Mouse (Mus musculus): ENCODE data around the gene Rhbdl3. TPM values are rescaled to one million over a fixed set of nuclear protein-coding genes. Genes with fewer than 3 reads are reported as not detected.

Gene Rhbdl3
- polyA plus RNA-seq, 1 experiment from 2014 or later = 12.2 TPM

DNA sequence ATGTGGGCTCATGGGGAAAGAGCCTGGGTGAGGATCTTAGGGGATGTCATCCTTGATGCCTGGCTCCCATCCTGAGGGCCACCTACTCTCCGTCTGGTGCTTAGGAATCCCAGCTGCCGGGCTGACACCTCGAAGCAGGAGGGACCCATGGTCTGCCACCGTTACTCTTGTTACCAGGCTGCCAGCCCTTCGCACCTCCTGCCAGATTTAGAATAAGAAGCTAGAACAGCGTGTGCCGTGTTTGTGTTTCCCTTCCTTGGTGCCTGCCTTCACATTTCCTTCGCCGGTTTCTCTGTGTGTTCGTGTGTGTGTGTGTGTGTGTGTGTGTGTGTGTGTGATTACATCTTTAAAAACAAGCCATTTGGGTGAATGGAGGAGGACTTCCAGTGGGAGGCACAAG lies 4.1 kb downstream of the Rhbdl3 start:
- no peak overlapping the region for H3K4me3 ChIP-seq (replicated peaks; ENCODE audit: low read length)
- no peak for ATAC-seq
- H3K9me3 ChIP-seq (ENCODE audit: control insufficient read depth, low read length) = no peaks in the 10 kb centered on the region
- H3K36me3 ChIP-seq (ENCODE audit: control insufficient read depth, insufficient read depth) = no peaks in the 10 kb centered on the region
- H3K4me2 ChIP-seq (ENCODE audit: low read length) = no peak overlapping the region
- H3K27ac ChIP-seq (ENCODE audit: low read length) = no peak overlapping the region
- H3K9ac ChIP-seq (replicated peaks; ENCODE audit: low read depth, low read length) = no peak overlapping the region
- 59% methylated on average over 10 of the region's 10 CpGs for WGBS
- no peaks in the 10 kb centered on the region for H3K27me3 ChIP-seq (replicated peaks; ENCODE audit: control insufficient read depth, insufficient read depth, low read length)
- peaks cover 30% of the 10 kb centered on the region for H3K4me1 ChIP-seq (replicated peaks; ENCODE audit: control insufficient read depth, insufficient read depth, low read length)

DNA sequence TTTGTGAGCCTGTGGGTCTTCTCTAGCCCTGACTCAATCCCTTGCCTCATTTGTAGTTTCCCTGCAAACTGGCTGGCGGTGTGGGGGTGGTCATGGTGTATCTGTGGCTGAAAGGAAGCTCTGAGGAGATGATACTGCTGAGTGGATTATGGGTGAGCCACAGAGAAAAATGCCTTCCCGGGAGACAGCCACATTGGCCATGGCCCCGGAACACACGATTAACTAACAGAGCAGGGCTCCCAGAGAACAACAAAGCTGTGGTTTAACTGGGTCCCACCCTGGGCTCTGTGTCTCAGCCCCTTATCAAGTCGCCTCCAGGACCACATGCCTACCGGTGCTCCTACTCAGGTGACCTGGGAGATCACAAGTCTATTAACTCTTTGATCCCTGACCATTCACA lies 7.8 kb downstream of the Rhbdl3 start:
- ATAC-seq = no peak
- peaks cover 21% of the 10 kb centered on the region for H3K4me1 ChIP-seq (replicated peaks; ENCODE audit: control insufficient read depth, insufficient read depth, low read length)
- H3K27ac ChIP-seq (ENCODE audit: low read length) = no peak overlapping the region
- no peak overlapping the region for H3K4me3 ChIP-seq (replicated peaks; ENCODE audit: low read length)
- no peaks in the 10 kb centered on the region for H3K36me3 ChIP-seq (ENCODE audit: control insufficient read depth, insufficient read depth)
- no peak overlapping the region for H3K9ac ChIP-seq (replicated peaks; ENCODE audit: low read depth, low read length)
- WGBS = 74% methylated on average over 6 of the region's 6 CpGs
- no peaks in the 10 kb centered on the region for H3K27me3 ChIP-seq (replicated peaks; ENCODE audit: control insufficient read depth, insufficient read depth, low read length)
- no peaks in the 10 kb centered on the region for H3K9me3 ChIP-seq (ENCODE audit: control insufficient read depth, low read length)
- H3K4me2 ChIP-seq (ENCODE audit: low read length) = no peak overlapping the region

DNA sequence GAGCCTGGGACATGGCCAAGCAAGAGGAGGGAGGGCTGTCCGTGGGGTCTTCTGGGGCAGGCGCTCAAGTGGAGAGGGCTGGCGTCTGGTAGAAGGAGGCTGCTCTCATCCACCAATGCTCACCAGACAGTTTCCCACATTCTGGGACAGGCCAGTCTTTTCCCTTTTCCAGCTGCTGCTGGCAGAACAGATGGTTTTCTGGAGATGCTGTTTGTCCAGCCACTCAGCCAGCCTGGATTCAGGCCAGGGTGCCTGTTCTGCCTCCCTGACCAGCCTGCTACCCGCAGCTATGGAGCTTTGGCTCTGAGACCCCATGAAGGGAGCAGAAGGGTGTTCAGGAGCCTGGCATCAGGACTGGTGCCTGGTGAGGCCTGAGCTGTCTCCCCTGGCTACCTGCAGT lies 10.6 kb downstream of the Rhbdl3 start:
- Histone ChIP-seq H3K36me3 (ENCODE audit: control insufficient read depth, insufficient read depth) (no peaks in the 10 kb centered on the region), H3K9ac (replicated peaks; ENCODE audit: low read depth, low read length) (no peak overlapping the region), H3K27ac (ENCODE audit: low read length) (peak overlapping the region; percentile 70), H3K9me3 (ENCODE audit: control insufficient read depth, low read length) (no peaks in the 10 kb centered on the region), H3K4me3 (replicated peaks; ENCODE audit: low read length) (no peak overlapping the region), H3K4me1 (replicated peaks; ENCODE audit: control insufficient read depth, insufficient read depth, low read length) (peaks cover 35% of the 10 kb centered on the region), H3K4me2 (ENCODE audit: low read length) (no peak overlapping the region), H3K27me3 (replicated peaks; ENCODE audit: control insufficient read depth, insufficient read depth, low read length) (no peaks in the 10 kb centered on the region)
- 28% methylated on average over 4 of the region's 4 CpGs for WGBS
- no peak for ATAC-seq

DNA sequence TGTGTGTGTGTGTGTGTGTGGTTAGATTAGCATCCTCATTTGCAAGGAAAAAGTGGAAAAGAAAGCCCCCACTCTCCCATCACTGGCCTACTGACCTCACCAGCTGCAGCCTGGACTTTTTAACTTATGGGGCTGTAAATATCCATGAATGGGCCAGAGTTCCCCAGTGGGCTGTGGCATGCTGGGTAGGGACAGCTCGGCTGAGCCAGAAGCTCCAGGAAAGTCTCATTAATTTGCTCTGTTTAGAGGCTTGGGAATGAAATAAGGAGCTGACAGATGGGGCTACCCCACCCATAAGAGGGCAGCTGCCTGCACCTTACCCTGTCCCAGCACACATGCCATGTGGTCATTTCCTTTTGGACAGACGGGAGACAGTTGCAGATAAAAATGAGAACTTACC lies 11.3 kb downstream of the Rhbdl3 start:
- Histone ChIP-seq H3K36me3 (ENCODE audit: control insufficient read depth, insufficient read depth) (no peaks in the 10 kb centered on the region), H3K4me2 (ENCODE audit: low read length) (no peak overlapping the region), H3K27me3 (replicated peaks; ENCODE audit: control insufficient read depth, insufficient read depth, low read length) (no peaks in the 10 kb centered on the region), H3K9me3 (ENCODE audit: control insufficient read depth, low read length) (no peaks in the 10 kb centered on the region), H3K4me3 (replicated peaks; ENCODE audit: low read length) (no peak overlapping the region), H3K4me1 (replicated peaks; ENCODE audit: control insufficient read depth, insufficient read depth, low read length) (peaks cover 38% of the 10 kb centered on the region), H3K27ac (ENCODE audit: low read length) (peak overlapping the region; percentile 58), H3K9ac (replicated peaks; ENCODE audit: low read depth, low read length) (no peak overlapping the region)
- WGBS = 16% methylated on average over 2 of the region's 2 CpGs
- ATAC-seq = no peak

DNA sequence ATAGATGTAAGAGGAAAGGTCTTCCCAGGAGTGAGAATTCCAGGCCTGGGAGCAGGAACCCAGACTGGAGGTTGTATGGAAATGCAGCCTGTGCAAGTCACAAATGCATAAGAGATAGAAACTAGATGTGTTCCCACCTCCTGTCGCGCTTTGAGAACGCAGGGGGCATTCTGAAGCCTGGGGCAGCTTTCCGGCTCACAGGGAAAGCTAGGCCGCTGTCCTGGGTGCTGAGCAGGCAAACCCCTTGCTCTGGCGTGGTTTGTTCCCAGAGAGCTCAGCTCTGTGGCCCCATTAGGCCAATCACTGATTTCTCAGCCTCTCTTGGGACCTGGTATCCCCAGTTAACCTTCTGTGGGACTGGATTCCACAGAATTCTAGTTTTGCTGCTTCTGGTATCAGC lies 11.9 kb downstream of the Rhbdl3 start:
- Histone ChIP-seq H3K4me2 (ENCODE audit: low read length) (no peak overlapping the region), H3K9ac (replicated peaks; ENCODE audit: low read depth, low read length) (no peak overlapping the region), H3K36me3 (ENCODE audit: control insufficient read depth, insufficient read depth) (no peaks in the 10 kb centered on the region), H3K9me3 (ENCODE audit: control insufficient read depth, low read length) (no peaks in the 10 kb centered on the region), H3K27me3 (replicated peaks; ENCODE audit: control insufficient read depth, insufficient read depth, low read length) (no peaks in the 10 kb centered on the region), H3K27ac (ENCODE audit: low read length) (peak overlapping the region; percentile 58), H3K4me1 (replicated peaks; ENCODE audit: control insufficient read depth, insufficient read depth, low read length) (peaks cover 38% of the 10 kb centered on the region), H3K4me3 (replicated peaks; ENCODE audit: low read length) (no peak overlapping the region)
- no peak for ATAC-seq
- WGBS = 18% methylated on average over 6 of the region's 6 CpGs

DNA sequence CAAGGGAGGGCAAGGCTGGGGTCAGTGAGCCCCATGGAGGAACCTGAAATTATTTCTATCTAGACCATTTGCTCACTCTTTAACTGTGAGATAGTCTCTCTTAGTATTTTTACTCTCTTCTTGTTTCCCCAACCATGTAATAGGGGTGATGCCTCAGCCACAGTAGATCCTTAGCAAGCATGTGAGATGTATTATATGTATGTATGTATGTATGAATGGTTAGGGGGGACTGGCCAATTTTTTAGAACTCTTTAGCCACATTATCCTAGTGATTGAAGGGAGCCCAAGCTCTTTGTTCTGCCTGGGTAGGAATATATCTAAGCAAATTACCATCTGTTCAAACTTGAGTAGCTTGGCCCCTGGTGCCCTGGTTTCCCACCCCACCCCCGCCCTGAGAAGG lies 12.8 kb downstream of the Rhbdl3 start:
- no peak overlapping the region for H3K4me2 ChIP-seq (ENCODE audit: low read length)
- no peaks in the 10 kb centered on the region for H3K36me3 ChIP-seq (ENCODE audit: control insufficient read depth, insufficient read depth)
- H3K9ac ChIP-seq (replicated peaks; ENCODE audit: low read depth, low read length) = no peak overlapping the region
- H3K4me1 ChIP-seq (replicated peaks; ENCODE audit: control insufficient read depth, insufficient read depth, low read length) = peaks cover 42% of the 10 kb centered on the region
- WGBS = 68% methylated on average over 1 of the region's 1 CpGs
- H3K27me3 ChIP-seq (replicated peaks; ENCODE audit: control insufficient read depth, insufficient read depth, low read length) = no peaks in the 10 kb centered on the region
- H3K9me3 ChIP-seq (ENCODE audit: control insufficient read depth, low read length) = no peaks in the 10 kb centered on the region
- no peak for ATAC-seq
- no peak overlapping the region for H3K4me3 ChIP-seq (replicated peaks; ENCODE audit: low read length)
- no peak overlapping the region for H3K27ac ChIP-seq (ENCODE audit: low read length)

DNA sequence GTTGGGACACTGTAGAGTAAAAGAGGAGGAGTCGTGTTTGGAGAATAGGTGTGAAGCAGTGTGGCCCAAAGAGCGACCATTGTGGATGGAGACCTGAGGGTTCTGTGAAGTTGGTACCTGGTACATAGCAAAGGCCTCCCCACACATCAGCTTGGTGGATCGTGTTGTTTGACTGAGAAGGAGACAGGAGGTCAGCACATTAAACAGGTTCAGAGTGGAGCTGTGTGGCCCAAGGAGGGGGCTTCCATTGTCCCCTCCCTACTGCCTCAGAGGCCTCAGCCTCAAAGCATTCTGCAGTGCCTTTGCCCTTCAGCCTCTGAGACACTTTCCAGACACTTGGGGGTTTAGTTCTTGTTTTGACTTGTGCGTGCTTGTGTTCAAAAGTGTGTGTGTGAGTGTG lies 13.2 kb downstream of the Rhbdl3 start:
- Histone ChIP-seq H3K4me1 (replicated peaks; ENCODE audit: control insufficient read depth, insufficient read depth, low read length) (peaks cover 43% of the 10 kb centered on the region), H3K4me2 (ENCODE audit: low read length) (no peak overlapping the region), H3K36me3 (ENCODE audit: control insufficient read depth, insufficient read depth) (no peaks in the 10 kb centered on the region), H3K9me3 (ENCODE audit: control insufficient read depth, low read length) (no peaks in the 10 kb centered on the region), H3K9ac (replicated peaks; ENCODE audit: low read depth, low read length) (no peak overlapping the region), H3K27ac (ENCODE audit: low read length) (no peak overlapping the region), H3K4me3 (replicated peaks; ENCODE audit: low read length) (no peak overlapping the region), H3K27me3 (replicated peaks; ENCODE audit: control insufficient read depth, insufficient read depth, low read length) (no peaks in the 10 kb centered on the region)
- ATAC-seq = no peak
- WGBS = 68% methylated on average over 4 of the region's 4 CpGs

DNA sequence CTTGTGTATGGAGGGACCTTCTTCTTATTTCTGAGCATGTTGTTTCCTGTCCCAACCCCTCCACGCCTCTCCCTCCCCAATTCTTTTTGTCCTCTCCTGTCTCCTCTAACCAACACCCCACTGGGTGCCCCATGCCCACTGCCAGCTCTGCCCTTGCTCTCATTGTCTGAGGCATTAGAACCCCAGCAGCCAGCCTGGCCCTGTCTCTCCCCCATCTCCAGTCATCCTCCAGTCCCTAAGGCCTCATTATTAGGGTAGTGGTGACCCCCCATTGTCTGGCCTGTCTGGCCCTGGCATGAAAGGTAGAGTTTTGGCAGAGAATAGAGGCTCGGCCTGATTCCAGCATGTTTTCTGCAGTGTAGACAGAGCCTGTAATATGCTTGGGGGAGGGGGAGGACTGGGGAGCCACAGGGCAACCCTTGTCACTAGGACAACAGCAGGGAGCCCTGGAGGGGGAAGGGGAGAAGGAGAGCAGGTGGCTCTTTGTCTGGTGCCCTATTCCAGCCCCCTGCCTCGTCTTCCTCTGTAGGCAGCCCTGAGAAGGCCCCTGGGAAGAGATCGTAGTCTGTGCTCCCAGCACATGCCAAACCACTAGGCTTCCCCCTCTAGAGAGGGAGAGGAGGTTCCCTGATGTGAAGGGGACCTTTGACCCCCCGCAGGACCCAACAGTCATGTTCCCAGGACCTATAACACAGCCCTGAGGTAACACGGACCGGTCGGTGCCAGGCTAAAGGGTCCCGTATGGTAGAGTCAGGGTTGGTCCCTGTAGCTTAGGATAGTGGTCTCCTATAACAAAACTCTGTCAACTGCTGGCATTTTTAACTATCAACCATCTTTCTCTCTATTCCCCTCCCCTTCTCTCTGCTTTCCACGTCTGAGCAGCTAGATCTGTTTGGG lies 15.3 kb downstream of the Rhbdl3 start:
- 18% methylated on average over 10 of the region's 10 CpGs for WGBS
- Histone ChIP-seq H3K9me3 (ENCODE audit: control insufficient read depth, low read length) (no peaks in the 10 kb centered on the region), H3K27me3 (replicated peaks; ENCODE audit: control insufficient read depth, insufficient read depth, low read length) (no peaks in the 10 kb centered on the region), H3K9ac (replicated peaks; ENCODE audit: low read depth, low read length) (no peak overlapping the region), H3K4me2 (ENCODE audit: low read length) (no peak overlapping the region), H3K36me3 (ENCODE audit: control insufficient read depth, insufficient read depth) (no peaks in the 10 kb centered on the region), H3K4me3 (replicated peaks; ENCODE audit: low read length) (no peak overlapping the region), H3K4me1 (replicated peaks; ENCODE audit: control insufficient read depth, insufficient read depth, low read length) (peaks cover 42% of the 10 kb centered on the region), H3K27ac (ENCODE audit: low read length) (peak overlapping the region; percentile 74)
- peak; percentile 92 for ATAC-seq

DNA sequence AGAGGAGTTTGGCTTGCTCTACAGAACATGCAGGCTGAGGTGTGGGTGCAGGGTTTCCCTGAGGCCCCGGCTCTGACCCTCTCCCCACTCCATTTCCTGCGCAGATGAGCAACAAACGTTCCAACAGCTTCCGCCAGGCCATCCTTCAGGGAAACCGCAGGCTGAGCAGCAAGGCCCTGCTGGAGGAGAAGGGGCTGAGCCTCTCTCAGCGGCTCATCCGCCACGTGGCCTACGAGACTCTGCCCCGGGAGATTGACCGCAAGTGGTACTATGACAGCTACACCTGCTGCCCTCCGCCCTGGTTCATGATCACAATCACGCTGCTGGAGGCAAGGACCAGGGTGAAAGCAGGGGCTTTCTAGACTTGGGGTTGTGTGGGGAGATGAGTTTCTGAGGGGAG lies 22.5 kb downstream of the Rhbdl3 start:
- H3K4me2 ChIP-seq (ENCODE audit: low read length) = no peak overlapping the region
- H3K27ac ChIP-seq (ENCODE audit: low read length) = no peak overlapping the region
- no peaks in the 10 kb centered on the region for H3K9me3 ChIP-seq (ENCODE audit: control insufficient read depth, low read length)
- peaks cover 4% of the 10 kb centered on the region for H3K4me1 ChIP-seq (replicated peaks; ENCODE audit: control insufficient read depth, insufficient read depth, low read length)
- no peaks in the 10 kb centered on the region for H3K27me3 ChIP-seq (replicated peaks; ENCODE audit: control insufficient read depth, insufficient read depth, low read length)
- no peak overlapping the region for H3K4me3 ChIP-seq (replicated peaks; ENCODE audit: low read length)
- H3K9ac ChIP-seq (replicated peaks; ENCODE audit: low read depth, low read length) = no peak overlapping the region
- 62% methylated on average over 13 of the region's 13 CpGs for WGBS
- ATAC-seq = no peak
- no peaks in the 10 kb centered on the region for H3K36me3 ChIP-seq (ENCODE audit: control insufficient read depth, insufficient read depth)

Data from forebrain, embryonic 16.5 days (tissue).